Mouse (Mus musculus) monocyte, adult 2 months (primary cell): ENCODE measurements around the gene Khdc4.

Source experiments
- DNase-seq, 2 experiments: peaks; one replicate each; pipeline ENCODE4 v3.0.0; 2022; ENCODE audit warnings: low spot score in 2 of 2, low read depth in 1 of 2

Khdc4 gene

DNA sequence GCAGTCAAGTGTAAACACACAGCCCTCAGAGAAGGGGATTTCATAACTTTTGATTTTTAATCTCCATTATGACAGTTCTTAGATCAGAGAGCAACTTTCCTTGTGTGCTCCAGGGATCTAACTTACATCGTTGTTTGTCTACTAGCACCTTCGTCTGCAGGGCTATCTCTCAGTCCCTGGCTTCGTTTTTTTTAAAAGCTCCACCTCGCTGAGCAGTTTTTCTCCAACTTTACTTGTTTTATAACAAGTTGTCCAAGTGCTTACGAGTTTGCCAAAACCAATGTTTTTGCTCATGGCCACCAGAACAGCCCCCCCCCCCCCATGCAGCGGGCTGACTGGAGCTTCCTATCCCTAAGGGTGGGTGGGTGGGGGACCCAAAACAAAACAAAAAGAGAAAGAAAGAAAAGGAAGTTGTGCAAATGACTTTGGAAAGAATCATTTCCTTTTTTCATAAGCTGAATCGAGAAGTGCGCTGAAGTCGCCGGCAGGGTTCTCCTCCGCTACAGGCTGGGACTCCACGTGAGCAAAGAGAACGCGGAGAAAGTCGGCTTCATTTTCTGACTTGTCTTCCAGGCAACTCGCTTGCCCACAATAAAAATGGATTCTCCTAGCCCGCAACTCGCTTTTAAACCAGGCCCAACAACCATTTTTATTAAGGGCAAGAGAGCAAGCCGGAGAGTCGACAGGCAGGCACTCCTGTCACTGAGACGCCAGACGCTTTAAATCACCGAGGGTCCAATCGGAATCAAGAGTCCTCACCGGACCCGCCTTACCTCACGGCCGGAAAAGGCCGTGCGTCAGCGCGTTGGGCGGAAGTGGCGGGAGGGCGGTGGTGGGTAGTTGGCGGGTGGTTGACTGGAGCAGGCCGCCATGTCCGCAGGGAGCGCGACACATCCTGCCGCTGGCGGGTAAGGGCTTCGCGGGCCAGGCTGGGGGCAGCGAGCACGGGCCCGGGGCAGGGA lies at the start of gene Khdc4:
TSS of gene Khdc4 (plus strand) at position 824 of the 962 bp plus-strand sequence.
- peak; percentile 84 to 89 for DNase-seq

DNA sequence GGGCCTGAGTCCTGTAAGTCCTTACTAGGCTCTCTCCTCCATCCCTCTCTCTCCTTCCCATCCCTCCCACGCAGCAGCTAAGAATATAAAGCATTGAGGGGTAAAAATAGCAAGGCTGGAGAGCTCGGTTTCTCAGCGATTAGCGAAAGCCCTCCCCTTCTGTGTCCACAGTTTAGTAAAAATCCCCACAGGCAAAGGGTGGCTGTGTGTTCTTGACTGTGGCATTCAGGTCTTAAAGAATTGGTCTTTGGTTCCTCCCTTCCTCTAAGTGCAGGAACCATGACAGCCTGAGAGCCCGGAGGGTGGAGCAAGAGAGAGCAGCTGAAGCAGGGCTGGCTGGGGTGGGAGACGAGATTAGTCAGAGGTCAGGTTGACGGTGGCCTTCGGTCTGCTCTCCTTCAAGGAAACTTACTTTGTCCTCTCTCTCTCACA lies 49.0 kb upstream of the Khdc4 start:
- no peak for DNase-seq

GRCm38 (mm10) chr3:88637134-88637533 lies 48.5 kb upstream of the Khdc4 start:
- no peak for DNase-seq

GRCm38 (mm10) chr3:88639239-88639638 lies 46.4 kb upstream of the Khdc4 start:
- no peak for DNase-seq

GRCm38 (mm10) chr3:88640676-88641075 lies 44.9 kb upstream of the Khdc4 start:
- peak in 1 of 2 experiments; percentile 51 for DNase-seq

- DNase-seq = no peak
Measured at GRCm38 (mm10) chr3:88643078-88643477, 42.5 kb upstream of the Khdc4 start.

- DNase-seq = no peak
Measured at GRCm38 (mm10) chr3:88645937-88646336, 39.7 kb upstream of the Khdc4 start.

DNA sequence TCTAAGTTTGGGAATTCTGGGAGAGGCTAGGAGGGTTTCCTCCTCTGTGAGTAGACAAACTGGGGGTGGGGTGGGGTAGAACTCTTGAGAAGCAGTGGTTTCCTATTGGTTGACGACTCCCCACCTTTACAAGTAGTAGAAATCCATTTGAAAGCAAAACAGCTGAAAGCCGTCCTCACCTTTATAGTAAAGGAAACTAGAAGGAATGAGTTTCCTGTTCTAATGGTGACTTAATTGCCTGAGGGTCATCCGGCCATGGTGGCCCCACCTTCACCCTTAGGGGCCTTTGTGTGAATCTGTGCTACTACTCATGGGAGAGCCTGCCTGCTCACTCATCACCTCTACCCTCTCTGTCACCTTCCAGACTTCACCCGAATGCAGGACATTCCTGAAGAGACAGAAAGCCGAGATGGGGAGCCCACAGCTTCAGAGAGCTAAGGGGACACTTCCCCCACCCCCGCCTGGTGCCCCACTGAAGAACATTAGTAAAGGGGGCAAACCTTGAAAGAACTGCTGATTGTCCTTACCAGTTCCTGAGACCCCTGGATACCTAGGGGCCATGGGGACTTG lies 39.1 kb upstream of the Khdc4 start:
- no peak for DNase-seq

DNA sequence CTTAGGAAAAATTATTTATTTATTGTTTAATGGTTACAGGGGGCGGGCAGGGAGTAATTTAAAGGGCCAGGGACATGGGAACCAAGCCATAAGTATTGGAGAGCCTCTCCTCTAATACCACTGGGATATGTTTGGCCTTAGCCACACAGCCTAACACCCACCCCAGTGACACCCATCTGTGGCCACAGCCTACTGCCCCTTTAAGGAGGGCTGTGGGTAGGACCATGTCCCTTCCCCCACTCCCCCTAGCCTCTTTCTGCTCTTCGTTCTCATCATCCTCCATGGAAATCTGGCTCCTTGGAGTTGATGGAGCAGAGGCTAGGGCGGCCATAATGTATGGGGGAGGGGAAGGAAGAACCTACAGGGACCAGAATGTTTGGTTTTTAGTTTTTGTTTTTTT lies 38.5 kb upstream of the Khdc4 start:
- DNase-seq = no peak

DNA sequence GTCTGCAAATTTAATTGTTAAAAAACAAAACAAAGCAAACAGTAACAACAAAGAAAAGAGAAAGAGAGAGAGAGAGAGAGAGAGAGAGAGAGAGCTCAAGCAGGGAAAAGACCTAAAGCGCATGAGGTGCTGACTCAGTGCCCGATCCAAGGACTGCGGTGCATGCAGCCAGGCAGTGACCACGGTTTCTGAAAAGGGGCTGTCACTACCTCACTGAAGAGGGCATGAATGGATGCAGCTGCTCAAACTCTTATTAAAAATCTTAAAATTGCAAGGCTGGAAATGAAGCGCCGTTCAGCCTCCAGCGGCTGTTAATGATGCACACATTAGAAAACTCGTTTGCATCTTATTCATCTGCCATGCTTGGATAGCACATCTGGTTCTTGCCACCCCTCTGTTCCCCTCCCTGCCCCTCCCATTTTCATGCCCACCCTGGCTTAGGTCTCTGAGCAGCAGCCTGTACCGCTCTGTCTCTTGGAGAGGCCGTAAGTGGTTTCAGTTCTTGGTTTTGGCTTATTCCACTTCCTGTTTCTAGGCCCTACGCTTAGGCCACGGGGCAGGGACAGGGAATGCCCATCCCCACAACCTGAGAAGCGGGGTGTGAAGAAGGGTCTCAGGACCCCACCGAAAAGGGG lies 37.7 kb upstream of the Khdc4 start:
- DNase-seq = peak; percentile 35 to 36

GRCm38 (mm10) chr3:88648452-88649168 lies 37.0 kb upstream of the Khdc4 start:
- DNase-seq = no peak

GRCm38 (mm10) chr3:88649186-88649585 lies 36.4 kb upstream of the Khdc4 start:
- no peak for DNase-seq

GRCm38 (mm10) chr3:88649967-88650366 lies 35.6 kb upstream of the Khdc4 start:
- DNase-seq = no peak

DNA sequence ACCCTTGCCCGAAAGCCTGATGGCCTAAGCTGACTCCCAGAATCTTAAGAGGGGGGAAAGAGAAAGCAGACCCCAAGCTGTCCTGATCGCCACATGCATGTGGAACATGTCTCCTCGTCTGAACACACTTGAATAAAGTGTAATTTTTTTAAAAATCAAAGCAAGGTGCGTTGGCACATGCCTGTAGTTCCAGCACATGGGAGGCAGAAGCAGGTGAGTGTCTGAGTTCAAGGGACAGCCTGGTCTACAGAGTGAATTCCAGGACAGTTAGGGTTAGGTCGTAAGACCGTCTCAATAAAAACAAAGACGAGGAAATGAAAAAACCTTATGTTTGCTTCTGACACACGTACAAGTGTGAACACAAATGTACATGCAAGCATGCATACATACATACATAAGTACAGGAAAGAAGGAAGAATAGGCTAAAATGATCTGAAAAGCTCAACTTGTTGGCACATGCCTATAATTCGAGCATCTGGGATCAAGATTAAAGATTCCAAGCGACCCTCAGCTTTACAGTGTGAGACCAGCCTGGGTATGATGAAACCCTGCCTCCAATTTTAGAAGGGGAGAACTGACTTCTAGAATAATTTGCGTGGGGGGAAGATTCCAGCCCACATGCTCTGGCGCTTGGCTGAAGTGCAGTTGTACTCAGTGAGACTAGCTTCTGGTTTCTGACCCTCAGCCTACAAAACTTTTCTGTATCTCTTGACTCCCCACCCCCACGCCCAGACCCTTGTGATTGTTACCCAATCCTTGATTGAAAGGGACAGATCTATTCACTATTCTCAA lies 34.7 kb upstream of the Khdc4 start:
- DNase-seq = no peak

DNA sequence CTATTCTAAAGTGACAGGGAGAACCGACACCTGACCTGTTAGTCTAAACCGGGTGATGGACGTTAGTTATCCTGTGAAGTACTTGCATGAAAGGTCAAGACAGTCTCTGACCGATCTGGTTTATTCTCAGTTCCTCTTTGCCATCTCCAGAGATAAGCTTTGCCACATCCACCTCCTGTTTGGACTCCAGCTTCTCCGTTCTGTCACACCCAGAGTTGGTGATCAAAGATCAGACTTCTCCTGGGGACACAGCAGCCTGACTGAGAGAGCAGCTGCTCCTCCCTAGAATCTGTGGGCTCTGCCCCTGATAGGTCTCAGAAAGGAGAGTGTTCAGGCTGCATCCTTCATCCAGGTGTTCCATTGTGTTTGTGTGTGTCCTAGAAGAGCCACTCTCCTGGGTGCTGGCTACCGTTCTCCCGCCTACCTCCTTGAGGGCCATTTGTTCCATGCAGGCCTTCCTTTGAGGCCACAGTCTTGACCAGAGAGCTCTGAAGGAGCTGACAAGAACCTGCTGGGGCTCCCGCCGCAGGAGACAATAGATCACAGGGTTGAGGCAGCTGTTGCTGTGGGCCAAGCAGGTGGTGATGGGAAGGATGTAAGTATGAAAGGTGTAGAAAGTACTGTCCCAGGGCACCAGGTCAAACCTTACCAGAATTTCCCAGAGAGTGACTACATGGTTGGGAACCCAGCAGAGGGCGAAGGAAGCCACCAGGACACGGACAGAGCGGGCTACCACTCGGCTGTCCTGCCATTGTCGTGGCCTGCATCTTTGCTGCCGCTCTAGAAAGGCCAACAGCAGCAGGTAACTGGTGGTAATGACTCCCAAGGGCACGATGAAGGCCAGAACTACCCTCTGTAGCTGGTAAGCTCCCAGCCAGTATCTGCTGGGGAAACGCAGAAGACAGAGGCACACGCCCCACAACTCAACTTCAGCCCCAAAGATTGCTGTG lies 33.7 kb upstream of the Khdc4 start:
- DNase-seq = peak in 1 of 2 experiments; percentile 3

- DNase-seq = no peak
Measured at GRCm38 (mm10) chr3:88652846-88653515, 32.6 kb upstream of the Khdc4 start, which contains the start of gene Rxfp4. Gene Rxfp4 (minus strand): TSS chr3:88653142.

- no peak for DNase-seq
Measured at GRCm38 (mm10) chr3:88653516-88654370, 31.9 kb upstream of the Khdc4 start.

- DNase-seq = no peak
Measured at GRCm38 (mm10) chr3:88654621-88655020, 31.0 kb upstream of the Khdc4 start.
